ENCODE assay signal across 23 mouse cellular contexts in the genomic region with DNA sequence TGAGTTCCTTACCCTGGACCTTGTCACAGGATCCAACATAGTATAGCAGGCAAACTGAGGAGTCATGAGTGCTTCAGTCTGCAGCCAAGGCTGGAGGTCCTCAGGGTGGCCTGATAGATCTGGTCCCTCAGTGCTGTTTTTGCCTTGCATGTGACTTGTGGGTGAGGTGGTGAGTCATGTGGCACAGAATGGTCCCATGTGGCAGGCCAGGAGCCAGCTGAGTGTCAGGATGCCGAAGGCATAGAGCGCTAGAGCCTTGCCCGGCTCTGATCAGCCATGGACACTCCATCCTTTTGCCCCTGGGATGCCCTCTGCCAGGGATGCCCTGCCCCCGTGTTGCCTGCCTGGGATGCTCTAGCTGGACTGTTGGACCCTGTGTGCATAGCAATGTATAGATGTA. TPM values are rescaled to one million over a fixed set of nuclear protein-coding genes. Genes with fewer than 3 reads are reported as not detected.
DNase-seq lines count a peak whose midpoint lies in the region; ATAC-seq and TF ChIP-seq lines count a peak whose summit lies in the region.
"Had no signal": no experiment of that assay in that cellular context is flagged by ENCODE, and none has a peak within 500 bp of the region (broad histone marks: within the 10 kb centered on the region; RNA-seq: fewer than 3 reads in every experiment).

No protein-coding gene starts in this region.

- H3K4me1 ChIP-seq in embryonic facial prominence, embryonic 15.5 days = peaks cover 15% of the 10 kb centered on the region
- H3K4me1 ChIP-seq in embryonic facial prominence, embryonic 10.5 days = peaks cover 21% of the 10 kb centered on the region
- H3K4me1 ChIP-seq in hindbrain, embryonic 16.5 days (ENCODE audit: control insufficient read depth, insufficient read depth, low read depth, low read length) = peaks cover 15% of the 10 kb centered on the region
- 0 out of 2 replicates have a peak, but pooled peaks cover 2% of the 10 kb centered on the region for H3K4me1 ChIP-seq in hindbrain, embryonic 11.5 days (replicated peaks; ENCODE audit: control insufficient read depth, insufficient read depth, low read length)

- H3K4me3 ChIP-seq in embryonic facial prominence, embryonic 15.5 days (replicated peaks) = no peak overlapping the region
- H3K4me3 ChIP-seq in embryonic facial prominence, embryonic 10.5 days = no peak overlapping the region
- H3K4me3 ChIP-seq in hindbrain, embryonic 16.5 days (ENCODE audit: low read length) = no peak overlapping the region
- no peak overlapping the region for H3K4me3 ChIP-seq in hindbrain, embryonic 11.5 days (ENCODE audit: low read depth, low read length)
- H3K4me3 ChIP-seq in C2C12 (ENCODE audit: insufficient read depth, poor library complexity, severe bottlenecking) (no peak overlapping the region), macrophage (ENCODE audit: inconsistent target) (no peak overlapping the region)
- H3K4me3 ChIP-seq: embryonic facial prominence, embryonic 13.5 days; gastrocnemius, adult 2 months; heart, embryonic 15.5 days had no signal

- H3K9ac ChIP-seq in embryonic facial prominence, embryonic 15.5 days = no peak overlapping the region
- no peak overlapping the region for H3K9ac ChIP-seq in hindbrain, embryonic 16.5 days (ENCODE audit: low read depth, low read length)
- no peak overlapping the region for H3K9ac ChIP-seq in hindbrain, embryonic 11.5 days (ENCODE audit: low read depth, low read length)
- H3K9ac ChIP-seq: embryonic facial prominence, embryonic 13.5 days; forebrain, postnatal 0 days; heart, embryonic 15.5 days had no signal

- no peak overlapping the region for H3K4me2 ChIP-seq in embryonic facial prominence, embryonic 15.5 days (replicated peaks)
- no peak overlapping the region for H3K4me2 ChIP-seq in hindbrain, embryonic 16.5 days (ENCODE audit: low read length)
- H3K4me2 ChIP-seq in hindbrain, embryonic 11.5 days (replicated peaks; ENCODE audit: low read depth, low read length) = no peak overlapping the region
- H3K4me2 ChIP-seq: heart, embryonic 11.5 days; heart, embryonic 15.5 days had no signal

- ATAC-seq in embryonic facial prominence, embryonic 15.5 days (ENCODE audit: insufficient number of reproducible peaks, low FRiP score, low TSS enrichment, low read depth) = 0 out of 2 replicates have a peak, but pooled peaks have one; percentile 12
- ATAC-seq in hindbrain, embryonic 16.5 days = no peak
- no peak for ATAC-seq in hindbrain, embryonic 11.5 days (ENCODE audit: low FRiP score)
- ATAC-seq: forebrain, embryonic 13.5 days; forebrain, postnatal 0 days; inflammation-experienced regulatory T-cells, adult 6 months; intestine, postnatal 0 days had no signal

- no peaks in the 10 kb centered on the region for H3K27me3 ChIP-seq in embryonic facial prominence, embryonic 15.5 days
- no peaks in the 10 kb centered on the region; the same call in 1 of the 2 replicates for H3K27me3 ChIP-seq in embryonic facial prominence, embryonic 10.5 days (replicated peaks; ENCODE audit: low read depth, poor library complexity, severe bottlenecking)
- no peaks in the 10 kb centered on the region for H3K27me3 ChIP-seq in hindbrain, embryonic 16.5 days (replicated peaks; ENCODE audit: control insufficient read depth, insufficient read depth, low read length)
- no peaks in the 10 kb centered on the region for H3K27me3 ChIP-seq in hindbrain, embryonic 11.5 days (ENCODE audit: control insufficient read depth, insufficient read depth, low read length)
- H3K27me3 ChIP-seq in C2C12 (ENCODE audit: control insufficient read depth, insufficient read depth, insufficient read length) = no peaks in the 10 kb centered on the region
- H3K27me3 ChIP-seq: embryonic facial prominence, embryonic 13.5 days; forebrain, embryonic 13.5 days; heart, embryonic 15.5 days had no signal

- no peak for TF ChIP-seq CTCF in C2C12 (IDR thresholded peaks at IDR 0.05; ENCODE audit: control insufficient read depth, insufficient read depth, insufficient read length)

- no peaks in the 10 kb centered on the region for H3K9me3 ChIP-seq in embryonic facial prominence, embryonic 15.5 days (replicated peaks)
- H3K9me3 ChIP-seq in embryonic facial prominence, embryonic 10.5 days = no peaks in the 10 kb centered on the region
- H3K9me3 ChIP-seq in hindbrain, embryonic 16.5 days (ENCODE audit: control insufficient read depth, low read length) = no peaks in the 10 kb centered on the region
- no peaks in the 10 kb centered on the region for H3K9me3 ChIP-seq in hindbrain, embryonic 11.5 days (ENCODE audit: control insufficient read depth, low read length)
- H3K9me3 ChIP-seq: embryonic facial prominence, embryonic 13.5 days; forebrain, embryonic 13.5 days; heart, embryonic 15.5 days had no signal

- H3K36me3 ChIP-seq in embryonic facial prominence, embryonic 15.5 days = peaks cover 44% of the 10 kb centered on the region
- H3K36me3 ChIP-seq in embryonic facial prominence, embryonic 10.5 days (replicated peaks) = peaks cover 57% of the 10 kb centered on the region
- H3K36me3 ChIP-seq in hindbrain, embryonic 16.5 days (ENCODE audit: control insufficient read depth, insufficient read depth, low read length) = peaks cover 24% of the 10 kb centered on the region
- peaks cover 4% of the 10 kb centered on the region; the same call in 1 of the 2 replicates for H3K36me3 ChIP-seq in hindbrain, embryonic 11.5 days (ENCODE audit: control insufficient read depth, insufficient read depth, low read length)
- H3K36me3 ChIP-seq in C2C12 (ENCODE audit: control insufficient read depth, insufficient read depth) (peaks cover 15% of the 10 kb centered on the region), macrophage (ENCODE audit: inconsistent target) (peaks cover 67% of the 10 kb centered on the region)

- H3ac ChIP-seq in C2C12 (ENCODE audit: control insufficient read depth, insufficient read length, low read depth) = no peak overlapping the region

- DNase-seq in embryonic facial prominence, embryonic 10.5 days (ENCODE audit: low spot score) = no peak
- DNase-seq in hindbrain, embryonic 11.5 days (ENCODE audit: low spot score) = no peak
- DNase-seq in frontal cortex, postnatal 10 days (ENCODE audit: low spot score in 2 of 2) = no peak
- DNase-seq: adrenal gland, adult 8-10 months; adrenal gland, postnatal 36 days; cerebellum, adult 11 months; cerebellum, adult 8-10 months; cerebellum, postnatal 14 days; forebrain, postnatal 0 days; gastrocnemius, adult 2 months; gastrocnemius, postnatal 36 days; heart, adult 11 months; heart, postnatal 14 days had no signal

- H3K79me3 ChIP-seq in C2C12 (ENCODE audit: low read depth) = no peaks in the 10 kb centered on the region

- WGBS in embryonic facial prominence, embryonic 15.5 days = 85% methylated on average over 4 of the region's 4 CpGs
- 96% methylated on average over 4 of the region's 4 CpGs for WGBS in embryonic facial prominence, embryonic 10.5 days
- 88% methylated on average over 4 of the region's 4 CpGs for WGBS in hindbrain, embryonic 16.5 days
- 95% methylated on average over 4 of the region's 4 CpGs for WGBS in hindbrain, embryonic 11.5 days
- WGBS in macrophage (ENCODE audit: missing documents) = 96% methylated on average over 4 of the region's 4 CpGs

- no peak overlapping the region for H3K27ac ChIP-seq in embryonic facial prominence, embryonic 15.5 days (replicated peaks)
- H3K27ac ChIP-seq in embryonic facial prominence, embryonic 10.5 days (replicated peaks) = no peak overlapping the region
- H3K27ac ChIP-seq in hindbrain, embryonic 16.5 days (ENCODE audit: low read depth, low read length) = 0 out of 2 replicates have a peak overlapping the region, but pooled peaks have one; percentile 7
- no peak overlapping the region for H3K27ac ChIP-seq in hindbrain, embryonic 11.5 days (ENCODE audit: low read depth, low read length)
- peak overlapping the region; percentile 24 for H3K27ac ChIP-seq in macrophage
- H3K27ac ChIP-seq: embryonic facial prominence, embryonic 13.5 days; forebrain, embryonic 13.5 days; gastrocnemius, adult 2 months; heart, embryonic 15.5 days had no signal

- H3K79me2 ChIP-seq in C2C12 (ENCODE audit: control insufficient read depth, insufficient read depth) = peaks cover 10% of the 10 kb centered on the region
- peaks cover 100% of the 10 kb centered on the region for H3K79me2 ChIP-seq in macrophage (ENCODE audit: inconsistent target)

RNA-seq across cellular contexts. Expression of gene Add1, which starts 21.6 kb away (rescaled TPM):
- polyA plus RNA-seq in embryonic facial prominence, embryonic 15.5 days (2015; fragmentation: Nextera tagmentation; extraction: Ambion mirVana) = 186 and 190 TPM in 2 replicates
- polyA plus RNA-seq in embryonic facial prominence, embryonic 10.5 days (2016; fragmentation: Nextera tagmentation; extraction: Ambion mirVana) = 158 and 166 TPM in 2 replicates
- 224 and 241 TPM in 2 replicates for polyA plus RNA-seq in hindbrain, embryonic 16.5 days (2015; fragmentation: Nextera tagmentation; extraction: Ambion mirVana)
- 161 and 167 TPM in 2 replicates for polyA plus RNA-seq in hindbrain, embryonic 11.5 days (2014; fragmentation: Nextera tagmentation; extraction: Ambion mirVana)
- polyA plus RNA-seq in C2C12 (2012; fragmentation: generic; extraction: Trizol) = 151 TPM
- total RNA-seq in macrophage (2018; cell fraction: chromatin; rRNA removed) = 100 to 1,000 TPM; 113 to 315 (median 212) TPM
- 100 to 1,000 TPM in 22 of 26 experiments, 10 to 100 TPM in 4; 93.8 to 151 (median 117) TPM for total RNA-seq in macrophage (2018; cell fraction: cytosol; rRNA removed)
- 100 to 1,000 TPM in 25 of 26 experiments, 10 to 100 TPM in 1; 98.1 to 214 (median 158) TPM for total RNA-seq in macrophage (2018; cell fraction: nucleus; rRNA removed)
- 107 to 147 TPM (median 116 TPM) in 3 replicates for polyA plus RNA-seq in macrophage (2018)

RNA-seq across cellular contexts. Expression of gene Sh3bp2, which starts 26.2 kb away (rescaled TPM):
- polyA plus RNA-seq in embryonic facial prominence, embryonic 15.5 days (2015; fragmentation: Nextera tagmentation; extraction: Ambion mirVana) = 8.2 and 8.3 TPM in 2 replicates
- polyA plus RNA-seq in embryonic facial prominence, embryonic 10.5 days (2016; fragmentation: Nextera tagmentation; extraction: Ambion mirVana) = 7.3 and 8.7 TPM in 2 replicates
- 17.1 and 25.5 TPM in 2 replicates for polyA plus RNA-seq in hindbrain, embryonic 16.5 days (2015; fragmentation: Nextera tagmentation; extraction: Ambion mirVana)
- 10.8 and 12.6 TPM in 2 replicates for polyA plus RNA-seq in hindbrain, embryonic 11.5 days (2014; fragmentation: Nextera tagmentation; extraction: Ambion mirVana)
- polyA plus RNA-seq in C2C12 (2012; fragmentation: generic; extraction: Trizol) = 10.2 TPM
- 100 to 1,000 TPM; 175 to 607 (median 366) TPM for total RNA-seq in macrophage (2018; cell fraction: chromatin; rRNA removed)
- total RNA-seq in macrophage (2018; cell fraction: cytosol; rRNA removed) = 100 to 1,000 TPM in 18 of 26 experiments, 10 to 100 TPM in 8; 68.6 to 194 (median 120) TPM
- total RNA-seq in macrophage (2018; cell fraction: nucleus; rRNA removed) = 100 to 1,000 TPM; 130 to 352 (median 231) TPM
- 112 to 135 TPM (median 116 TPM) in 3 replicates for polyA plus RNA-seq in macrophage (2018)

RNA-seq across cellular contexts. Expression of gene Tnip2, which starts 38.0 kb away (rescaled TPM):
- 29.1 and 34.4 TPM in 2 replicates for polyA plus RNA-seq in embryonic facial prominence, embryonic 15.5 days (2015; fragmentation: Nextera tagmentation; extraction: Ambion mirVana)
- 4.1 and 4.8 TPM in 2 replicates for polyA plus RNA-seq in embryonic facial prominence, embryonic 10.5 days (2016; fragmentation: Nextera tagmentation; extraction: Ambion mirVana)
- 15.1 and 15.4 TPM in 2 replicates for polyA plus RNA-seq in hindbrain, embryonic 16.5 days (2015; fragmentation: Nextera tagmentation; extraction: Ambion mirVana)
- polyA plus RNA-seq in hindbrain, embryonic 11.5 days (2014; fragmentation: Nextera tagmentation; extraction: Ambion mirVana) = 4.3 TPM in 2 replicates
- 9.3 TPM for polyA plus RNA-seq in C2C12 (2012; fragmentation: generic; extraction: Trizol)
- 100 to 1,000 TPM; 108 to 396 (median 174) TPM for total RNA-seq in macrophage (2018; cell fraction: chromatin; rRNA removed)
- 10 to 100 TPM; 16.4 to 32.3 (median 19.7) TPM for total RNA-seq in macrophage (2018; cell fraction: cytosol; rRNA removed)
- total RNA-seq in macrophage (2018; cell fraction: nucleus; rRNA removed) = 100 to 1,000 TPM in 14 of 26 experiments, 10 to 100 TPM in 12; 60.1 to 370 (median 104) TPM
- polyA plus RNA-seq in macrophage (2018) = 20.0 to 28.2 TPM (median 24.5 TPM) in 3 replicates

Comparison
In these comparisons a context has a peak if more than half of its experiments do, and no peak if none do; other contexts are left out.
1. H3K27ac ChIP-seq: peak in hindbrain, embryonic 16.5 days (single experiment) and macrophage (single experiment); none in embryonic facial prominence, embryonic 15.5 days (single experiment), embryonic facial prominence, embryonic 10.5 days (single experiment) and hindbrain, embryonic 11.5 days (single experiment).